Mouse (Mus musculus) frontal cortex, postnatal 36 days (tissue): ENCODE results near the gene Asxl1.
A peak's percentile ranks its signal among the peaks of the same experiment; 100 is the strongest.

Experiments
- DNase-seq, 2 experiments: peaks; one replicate each; pipeline ENCODE4 v3.0.0; 2022; ENCODE audit warnings: low spot score in 2 of 2

Gene Asxl1

GRCm38 (mm10) chr2:153443434-153444240 is 98.0 kb downstream of the Asxl1 start:
- DNase-seq: peak; percentile 25 to 48

GRCm38 (mm10) chr2:153444254-153445136 is 98.9 kb downstream of the Asxl1 start:
- peak; percentile 42 to 45 for DNase-seq

GRCm38 (mm10) chr2:153445137-153446016 is 99.7 kb downstream of the Asxl1 start:
- DNase-seq: no peak

GRCm38 (mm10) chr2:153446017-153446408 is 100.4 kb downstream of the Asxl1 start:
- DNase-seq: peak in 1 of 2 experiments; percentile 82

GRCm38 (mm10) chr2:153446476-153446875 is 100.8 kb downstream of the Asxl1 start:
- DNase-seq: no peak

- no peak for DNase-seq
Observed at GRCm38 (mm10) chr2:153447719-153448118, 102.1 kb downstream of the Asxl1 start.

GRCm38 (mm10) chr2:153448519-153448918 is 102.9 kb downstream of the Asxl1 start:
- no peak for DNase-seq
